Mouse (Mus musculus) spleen, postnatal 36 days (tissue): ENCODE results near the gene Qsox1.

Source experiments
- DNase-seq, 2 experiments: peaks; one replicate each; pipeline ENCODE4 v3.0.0; 2022; ENCODE audit warnings: low spot score in 2 of 2, mixed read lengths in 1 of 2

The Qsox1 gene

GRCm38 (mm10) chr1:155812581-155813499 lies at the start of gene Qsox1:
Qsox1 (minus strand) TSS chr1:155812889.
- peak; percentile 82 to 85 for DNase-seq

GRCm38 (mm10) chr1:155854926-155855702 lies 42.4 kb upstream of the Qsox1 start:
- no peak for DNase-seq

- no peak for DNase-seq
Measured at GRCm38 (mm10) chr1:155853009-155853408, 40.3 kb upstream of the Qsox1 start.

GRCm38 (mm10) chr1:155844235-155844634 lies 31.5 kb upstream of the Qsox1 start:
- DNase-seq = no peak

GRCm38 (mm10) chr1:155843538-155843937 lies 30.8 kb upstream of the Qsox1 start:
- DNase-seq = no peak

- no peak for DNase-seq
Measured at GRCm38 (mm10) chr1:155835667-155836066, 23.0 kb upstream of the Qsox1 start.

- DNase-seq = no peak
Measured at GRCm38 (mm10) chr1:155833610-155834009, 20.9 kb upstream of the Qsox1 start.

- no peak for DNase-seq
Measured at GRCm38 (mm10) chr1:155831958-155832357, 19.3 kb upstream of the Qsox1 start.

GRCm38 (mm10) chr1:155830861-155831260 lies 18.2 kb upstream of the Qsox1 start:
- no peak for DNase-seq

GRCm38 (mm10) chr1:155827703-155828295 lies 15.1 kb upstream of the Qsox1 start:
- DNase-seq = no peak

- no peak for DNase-seq
Measured at GRCm38 (mm10) chr1:155826803-155827395, 14.2 kb upstream of the Qsox1 start.

GRCm38 (mm10) chr1:155825940-155826716 lies 13.4 kb upstream of the Qsox1 start:
- no peak for DNase-seq

GRCm38 (mm10) chr1:155820646-155821045 lies 8.0 kb upstream of the Qsox1 start:
- no peak for DNase-seq

- DNase-seq = no peak
Measured at GRCm38 (mm10) chr1:155816167-155816566, 3.5 kb upstream of the Qsox1 start.

GRCm38 (mm10) chr1:155811995-155812580 lies 601 bp downstream of the Qsox1 start:
- DNase-seq = no peak

- no peak for DNase-seq
Measured at GRCm38 (mm10) chr1:155810616-155811015, 2.1 kb downstream of the Qsox1 start.

- peak; percentile 6 to 8 for DNase-seq
Measured at GRCm38 (mm10) chr1:155809706-155810442, 2.8 kb downstream of the Qsox1 start.

- no peak for DNase-seq
Measured at GRCm38 (mm10) chr1:155808261-155808660, 4.4 kb downstream of the Qsox1 start.

GRCm38 (mm10) chr1:155805607-155806006 lies 7.1 kb downstream of the Qsox1 start:
- DNase-seq = no peak
